Mouse (Mus musculus): ENCODE data around the gene Hspb8. TPM values are rescaled to one million over a fixed set of nuclear protein-coding genes. Genes with fewer than 3 reads are reported as not detected.

Hspb8 gene
- polyA plus RNA-seq, 1 experiment from 2014 or later: 18.9 TPM

GRCm38 (mm10) chr5:116405934-116406333 lies 16.7 kb downstream of the Hspb8 start:
- Histone ChIP-seq H3K9me3 (ENCODE audit: control insufficient read depth, low read length) (no peaks in the 10 kb centered on the region), H3K27me3 (ENCODE audit: control insufficient read depth, insufficient read depth, low read depth, low read length) (no peaks in the 10 kb centered on the region), H3K4me2 (ENCODE audit: low read depth, low read length) (no peak overlapping the region), H3K36me3 (ENCODE audit: control insufficient read depth, insufficient read depth, low read length) (no peaks in the 10 kb centered on the region), H3K4me1 (replicated peaks; ENCODE audit: control insufficient read depth, insufficient read depth, low read length) (peaks cover 31% of the 10 kb centered on the region), H3K27ac (ENCODE audit: low read length) (no peak overlapping the region), H3K9ac (ENCODE audit: low read length) (no peak overlapping the region), H3K4me3 (ENCODE audit: low read length) (no peak overlapping the region)
- ATAC-seq (ENCODE audit: low read depth): no peak
- WGBS: 88% methylated on average over 1 of the region's 1 CpGs

- no peaks in the 10 kb centered on the region for H3K36me3 ChIP-seq (ENCODE audit: control insufficient read depth, insufficient read depth, low read length)
- H3K4me2 ChIP-seq (ENCODE audit: low read depth, low read length): no peak overlapping the region
- peaks cover 15% of the 10 kb centered on the region for H3K4me1 ChIP-seq (replicated peaks; ENCODE audit: control insufficient read depth, insufficient read depth, low read length)
- ATAC-seq (ENCODE audit: low read depth): no peak
- WGBS: 91% methylated on average over 2 of the region's 2 CpGs
- no peaks in the 10 kb centered on the region for H3K9me3 ChIP-seq (ENCODE audit: control insufficient read depth, low read length)
- H3K27me3 ChIP-seq (ENCODE audit: control insufficient read depth, insufficient read depth, low read depth, low read length): no peaks in the 10 kb centered on the region
- H3K9ac ChIP-seq (ENCODE audit: low read length): no peak overlapping the region
- H3K4me3 ChIP-seq (ENCODE audit: low read length): no peak overlapping the region
- no peak overlapping the region for H3K27ac ChIP-seq (ENCODE audit: low read length)
These were observed 18.6 kb downstream of the Hspb8 start for GRCm38 (mm10) chr5:116404063-116404462.

GRCm38 (mm10) chr5:116400801-116401200 lies 21.9 kb downstream of the Hspb8 start:
- 74% methylated on average over 3 of the region's 3 CpGs for WGBS
- no peak for ATAC-seq (ENCODE audit: low read depth)
- H3K27ac ChIP-seq (ENCODE audit: low read length): no peak overlapping the region

GRCm38 (mm10) chr5:116400042-116400730 lies 22.5 kb downstream of the Hspb8 start:
- no peak overlapping the region for H3K4me3 ChIP-seq (ENCODE audit: low read length)
- no peaks in the 10 kb centered on the region for H3K27me3 ChIP-seq (ENCODE audit: control insufficient read depth, insufficient read depth, low read depth, low read length)
- 66% methylated on average over 8 of the region's 8 CpGs for WGBS
- ATAC-seq (ENCODE audit: low read depth): no peak
- H3K27ac ChIP-seq (ENCODE audit: low read length): no peak overlapping the region
- H3K4me2 ChIP-seq (ENCODE audit: low read depth, low read length): no peak overlapping the region
- H3K4me1 ChIP-seq (replicated peaks; ENCODE audit: control insufficient read depth, insufficient read depth, low read length): no peaks in the 10 kb centered on the region
- H3K9ac ChIP-seq (ENCODE audit: low read length): no peak overlapping the region
- H3K36me3 ChIP-seq (ENCODE audit: control insufficient read depth, insufficient read depth, low read length): no peaks in the 10 kb centered on the region
- H3K9me3 ChIP-seq (ENCODE audit: control insufficient read depth, low read length): no peaks in the 10 kb centered on the region

More at GRCm38 (mm10) chr5:116400801-116401200, 21.9 kb downstream of the Hspb8 start:
- Histone ChIP-seq H3K4me1 (replicated peaks; ENCODE audit: control insufficient read depth, insufficient read depth, low read length) (no peaks in the 10 kb centered on the region), H3K36me3 (ENCODE audit: control insufficient read depth, insufficient read depth, low read length) (no peaks in the 10 kb centered on the region), H3K27me3 (ENCODE audit: control insufficient read depth, insufficient read depth, low read depth, low read length) (no peaks in the 10 kb centered on the region), H3K9ac (ENCODE audit: low read length) (no peak overlapping the region), H3K4me3 (ENCODE audit: low read length) (no peak overlapping the region), H3K4me2 (ENCODE audit: low read depth, low read length) (no peak overlapping the region), H3K9me3 (ENCODE audit: control insufficient read depth, low read length) (no peaks in the 10 kb centered on the region)

DNA sequence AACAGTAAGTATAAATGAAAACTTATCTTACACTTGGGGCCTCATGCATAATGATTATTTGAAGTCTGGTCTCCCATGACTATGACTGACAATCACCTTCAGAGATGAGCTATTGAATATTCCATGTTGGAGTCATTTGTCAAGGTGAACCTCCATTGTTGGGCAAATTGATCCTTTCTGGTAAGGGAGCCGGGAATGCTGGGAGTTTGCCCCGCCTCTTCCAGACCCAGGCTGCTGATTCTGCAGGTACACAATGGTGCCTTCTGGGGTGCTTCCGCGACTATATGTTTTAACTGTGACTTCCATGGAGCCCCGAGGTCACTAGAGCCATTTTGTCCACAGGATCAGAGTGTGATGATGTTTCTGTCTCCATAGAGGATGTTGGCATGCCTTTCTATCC lies 26.6 kb downstream of the Hspb8 start:
- no peak overlapping the region for H3K4me3 ChIP-seq (ENCODE audit: low read length)
- H3K4me2 ChIP-seq (ENCODE audit: low read depth, low read length): no peak overlapping the region
- 83% methylated on average over 5 of the region's 5 CpGs for WGBS
- H3K9me3 ChIP-seq (ENCODE audit: control insufficient read depth, low read length): no peaks in the 10 kb centered on the region
- no peak for ATAC-seq (ENCODE audit: low read depth)
- H3K9ac ChIP-seq (ENCODE audit: low read length): no peak overlapping the region
- H3K4me1 ChIP-seq (replicated peaks; ENCODE audit: control insufficient read depth, insufficient read depth, low read length): no peaks in the 10 kb centered on the region
- no peaks in the 10 kb centered on the region for H3K36me3 ChIP-seq (ENCODE audit: control insufficient read depth, insufficient read depth, low read length)
- no peak overlapping the region for H3K27ac ChIP-seq (ENCODE audit: low read length)
- no peaks in the 10 kb centered on the region for H3K27me3 ChIP-seq (ENCODE audit: control insufficient read depth, insufficient read depth, low read depth, low read length)

DNA sequence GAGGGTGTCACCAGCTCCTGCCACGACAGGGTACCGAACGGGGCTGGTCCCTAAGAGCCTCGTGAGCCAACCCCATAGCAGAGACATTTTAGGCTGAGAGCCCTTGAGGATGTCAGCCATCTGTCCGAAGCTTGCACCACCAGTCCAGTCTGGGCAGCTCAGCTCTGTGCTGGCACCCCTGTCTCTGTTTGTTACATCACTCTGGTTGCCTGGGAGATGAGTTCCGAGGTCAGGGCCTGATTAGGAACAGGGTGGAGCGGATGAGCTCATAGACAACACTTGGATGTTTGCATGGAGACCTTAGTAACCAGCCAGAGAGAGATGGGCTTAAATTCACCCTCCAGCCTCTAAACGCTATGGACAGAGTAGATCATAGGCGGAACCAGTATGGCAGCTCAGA lies 30.1 kb downstream of the Hspb8 start:
- WGBS: 77% methylated on average over 9 of the region's 9 CpGs
- Histone ChIP-seq H3K4me1 (replicated peaks; ENCODE audit: control insufficient read depth, insufficient read depth, low read length) (peaks cover 6% of the 10 kb centered on the region; the same call in 1 of the 2 replicates), H3K27me3 (ENCODE audit: control insufficient read depth, insufficient read depth, low read depth, low read length) (no peaks in the 10 kb centered on the region), H3K9me3 (ENCODE audit: control insufficient read depth, low read length) (no peaks in the 10 kb centered on the region), H3K36me3 (ENCODE audit: control insufficient read depth, insufficient read depth, low read length) (no peaks in the 10 kb centered on the region), H3K4me3 (ENCODE audit: low read length) (no peak overlapping the region), H3K4me2 (ENCODE audit: low read depth, low read length) (no peak overlapping the region), H3K27ac (ENCODE audit: low read length) (no peak overlapping the region), H3K9ac (ENCODE audit: low read length) (no peak overlapping the region)
- no peak for ATAC-seq (ENCODE audit: low read depth)

- H3K4me3 ChIP-seq (ENCODE audit: low read length): no peak overlapping the region
- no peak overlapping the region for H3K4me2 ChIP-seq (ENCODE audit: low read depth, low read length)
- no peak overlapping the region for H3K9ac ChIP-seq (ENCODE audit: low read length)
- H3K27ac ChIP-seq (ENCODE audit: low read length): peak overlapping the region; percentile 11; the same call in 1 of the 2 replicates
- no peaks in the 10 kb centered on the region for H3K27me3 ChIP-seq (ENCODE audit: control insufficient read depth, insufficient read depth, low read depth, low read length)
- 44% methylated on average over 15 of the region's 15 CpGs for WGBS
- H3K36me3 ChIP-seq (ENCODE audit: control insufficient read depth, insufficient read depth, low read length): no peaks in the 10 kb centered on the region
- peak; percentile 86 for ATAC-seq (ENCODE audit: low read depth)
- no peaks in the 10 kb centered on the region for H3K9me3 ChIP-seq (ENCODE audit: control insufficient read depth, low read length)
- H3K4me1 ChIP-seq (replicated peaks; ENCODE audit: control insufficient read depth, insufficient read depth, low read length): peaks cover 6% of the 10 kb centered on the region; the same call in 1 of the 2 replicates
These were observed 32.7 kb downstream of the Hspb8 start for GRCm38 (mm10) chr5:116389856-116390542.

GRCm38 (mm10) chr5:116389321-116389720 lies 33.3 kb downstream of the Hspb8 start:
- Histone ChIP-seq H3K4me3 (ENCODE audit: low read length) (no peak overlapping the region), H3K27ac (ENCODE audit: low read length) (no peak overlapping the region), H3K36me3 (ENCODE audit: control insufficient read depth, insufficient read depth, low read length) (no peaks in the 10 kb centered on the region), H3K4me2 (ENCODE audit: low read depth, low read length) (no peak overlapping the region), H3K9ac (ENCODE audit: low read length) (no peak overlapping the region), H3K9me3 (ENCODE audit: control insufficient read depth, low read length) (no peaks in the 10 kb centered on the region), H3K4me1 (replicated peaks; ENCODE audit: control insufficient read depth, insufficient read depth, low read length) (peaks cover 6% of the 10 kb centered on the region; the same call in 1 of the 2 replicates), H3K27me3 (ENCODE audit: control insufficient read depth, insufficient read depth, low read depth, low read length) (no peaks in the 10 kb centered on the region)
- no peak for ATAC-seq (ENCODE audit: low read depth)
- WGBS: 71% methylated on average over 4 of the region's 4 CpGs

DNA sequence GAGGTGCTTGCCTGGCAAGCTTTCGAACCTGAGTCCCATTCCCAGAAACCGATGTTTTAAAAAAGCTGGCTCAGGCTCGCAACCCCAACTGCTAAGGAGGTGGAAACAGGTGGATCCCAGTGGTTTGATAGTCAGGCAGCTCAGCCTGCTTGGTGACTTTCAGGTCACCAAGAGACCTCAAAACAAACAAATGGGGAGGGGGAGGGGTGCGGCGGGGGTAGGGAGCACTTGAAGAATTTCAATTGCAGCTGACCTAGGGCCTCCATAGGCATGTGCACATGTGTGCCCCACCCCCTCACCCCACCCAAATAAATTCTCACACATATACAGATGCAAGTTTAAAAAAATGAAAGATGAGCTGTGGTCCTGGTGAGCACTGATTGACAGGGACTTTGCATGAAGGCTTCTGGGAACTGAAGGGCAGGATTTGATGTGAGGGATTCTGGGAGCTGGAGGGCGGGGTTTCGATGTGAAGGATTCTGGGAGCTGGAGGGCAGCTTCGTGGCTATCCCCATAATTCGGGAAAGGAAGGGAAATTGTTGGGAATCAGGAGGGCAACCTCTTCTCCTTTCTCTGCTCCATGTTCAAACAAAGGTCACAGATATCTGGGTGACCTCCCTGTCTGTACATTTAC lies 35.2 kb downstream of the Hspb8 start:
- H3K27me3 ChIP-seq (ENCODE audit: control insufficient read depth, insufficient read depth, low read depth, low read length): no peaks in the 10 kb centered on the region
- ATAC-seq (ENCODE audit: low read depth): no peak
- H3K9ac ChIP-seq (ENCODE audit: low read length): no peak overlapping the region
- no peak overlapping the region for H3K4me3 ChIP-seq (ENCODE audit: low read length)
- no peaks in the 10 kb centered on the region for H3K36me3 ChIP-seq (ENCODE audit: control insufficient read depth, insufficient read depth, low read length)
- peaks cover 6% of the 10 kb centered on the region; the same call in 1 of the 2 replicates for H3K4me1 ChIP-seq (replicated peaks; ENCODE audit: control insufficient read depth, insufficient read depth, low read length)
- no peak overlapping the region for H3K4me2 ChIP-seq (ENCODE audit: low read depth, low read length)
- H3K9me3 ChIP-seq (ENCODE audit: control insufficient read depth, low read length): no peaks in the 10 kb centered on the region
- no peak overlapping the region for H3K27ac ChIP-seq (ENCODE audit: low read length)
- 59% methylated on average over 9 of the region's 9 CpGs for WGBS

Data from lung, embryonic 16.5 days (tissue).